Mouse (Mus musculus): ENCODE results near the gene Dhodh. TPM values are rescaled to one million over a fixed set of nuclear protein-coding genes. Genes with fewer than 3 reads are reported as not detected.
A peak's percentile ranks its signal among the peaks of the same experiment; 100 is the strongest.

Gene Dhodh
- polyA plus RNA-seq, 1 experiment from 2014 or later, result 13.5 TPM

GRCm38 (mm10) chr8:109578900-109579301 lies 29.6 kb downstream of the Dhodh start, which contains the start of gene Hp:
Gene Hp (minus strand): TSS chr8:109579172.
- H3K4me2 ChIP-seq (replicated peaks; ENCODE audit: low read depth), result no peak within 1 kb of the TSS
- H3K9ac ChIP-seq (ENCODE audit: low read depth, low read length), result no peak within 1 kb of the TSS
- H3K36me3 ChIP-seq (ENCODE audit: control insufficient read depth, insufficient read depth), result no peaks in the 10 kb centered on the region
- H3K27me3 ChIP-seq (replicated peaks; ENCODE audit: control insufficient read depth, insufficient read depth, low read length), result no peaks in the 10 kb centered on the region
- WGBS, result 57% methylated on average over 8 of the region's 8 CpGs
- no peaks in the 10 kb centered on the region for H3K4me1 ChIP-seq (replicated peaks; ENCODE audit: control insufficient read depth, insufficient read depth, low read length)
- no peak within 1 kb of the TSS for H3K27ac ChIP-seq (ENCODE audit: low read depth, low read length)
- H3K4me3 ChIP-seq (ENCODE audit: low read depth, low read length), result no peak within 1 kb of the TSS
- ATAC-seq, result no peak
- TF ChIP-seq CTCF (IDR thresholded peaks at IDR 0.05; ENCODE audit: low read depth), result no peak
- H3K9me3 ChIP-seq (ENCODE audit: control insufficient read depth), result no peaks in the 10 kb centered on the region

- Histone ChIP-seq H3K27ac (ENCODE audit: low read depth, low read length) (no peak overlapping the region), H3K4me1 (replicated peaks; ENCODE audit: control insufficient read depth, insufficient read depth, low read length) (no peaks in the 10 kb centered on the region), H3K4me2 (replicated peaks; ENCODE audit: low read depth) (no peak overlapping the region), H3K4me3 (ENCODE audit: low read depth, low read length) (no peak overlapping the region), H3K9ac (ENCODE audit: low read depth, low read length) (no peak overlapping the region), H3K9me3 (ENCODE audit: control insufficient read depth) (no peaks in the 10 kb centered on the region), H3K36me3 (ENCODE audit: control insufficient read depth, insufficient read depth) (peaks cover 8% of the 10 kb centered on the region; the same call in 1 of the 2 replicates), H3K27me3 (replicated peaks; ENCODE audit: control insufficient read depth, insufficient read depth, low read length) (no peaks in the 10 kb centered on the region)
- no peak for ATAC-seq
- 75% methylated on average over 4 of the region's 4 CpGs for WGBS
- TF ChIP-seq CTCF (IDR thresholded peaks at IDR 0.05; ENCODE audit: low read depth), result no peak
Observed at GRCm38 (mm10) chr8:109576311-109576710, 32.2 kb downstream of the Dhodh start.

DNA sequence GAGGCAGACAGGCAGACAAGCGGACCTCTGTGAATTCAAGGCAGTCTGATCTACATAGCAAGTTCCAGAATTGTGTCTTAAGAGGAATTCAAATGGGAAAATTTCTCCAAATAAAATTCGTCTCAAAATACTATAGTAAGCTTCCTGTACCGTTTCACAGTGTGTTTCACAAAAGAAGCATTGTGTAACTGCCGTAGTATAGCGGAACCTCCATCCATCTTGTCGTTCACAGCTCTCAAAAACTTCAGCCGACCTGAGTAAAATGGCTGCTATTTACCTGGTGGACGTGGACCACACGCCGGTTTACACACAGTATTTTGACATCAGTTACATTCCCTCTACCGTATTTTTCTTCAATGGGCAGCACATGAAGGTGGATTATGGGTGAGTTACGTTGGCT lies 37.3 kb downstream of the Dhodh start:
- no peak for ATAC-seq
- Histone ChIP-seq H3K27me3 (replicated peaks; ENCODE audit: control insufficient read depth, insufficient read depth, low read length) (no peaks in the 10 kb centered on the region), H3K4me2 (replicated peaks; ENCODE audit: low read depth) (no peak overlapping the region), H3K4me1 (replicated peaks; ENCODE audit: control insufficient read depth, insufficient read depth, low read length) (peaks cover 6% of the 10 kb centered on the region; the same call in 1 of the 2 replicates), H3K9me3 (ENCODE audit: control insufficient read depth) (no peaks in the 10 kb centered on the region), H3K27ac (ENCODE audit: low read depth, low read length) (no peak overlapping the region), H3K9ac (ENCODE audit: low read depth, low read length) (no peak overlapping the region), H3K4me3 (ENCODE audit: low read depth, low read length) (no peak overlapping the region), H3K36me3 (ENCODE audit: control insufficient read depth, insufficient read depth) (peaks cover 16% of the 10 kb centered on the region; the same call in 1 of the 2 replicates)
- 87% methylated on average over 12 of the region's 12 CpGs for WGBS
- TF ChIP-seq CTCF (IDR thresholded peaks at IDR 0.05; ENCODE audit: low read depth), result no peak

GRCm38 (mm10) chr8:109565498-109566333 lies 42.8 kb downstream of the Dhodh start, which contains the start of the genes Dhx38 and Txnl4b:
Gene Dhx38 (minus strand): TSS chr8:109565861.
Gene Txnl4b (plus strand): TSS chr8:109565892.
- H3K4me2 ChIP-seq (replicated peaks; ENCODE audit: low read depth), result peak within 1 kb of the TSS; percentile 76
- peak within 1 kb of the TSS; percentile 78 for H3K4me3 ChIP-seq (ENCODE audit: low read depth, low read length)
- H3K9me3 ChIP-seq (ENCODE audit: control insufficient read depth), result no peaks in the 10 kb centered on the region
- H3K27ac ChIP-seq (ENCODE audit: low read depth, low read length), result peak within 1 kb of the TSS; percentile 95
- H3K9ac ChIP-seq (ENCODE audit: low read depth, low read length), result peak within 1 kb of the TSS; percentile 95
- peaks cover 29% of the 10 kb centered on the region for H3K36me3 ChIP-seq (ENCODE audit: control insufficient read depth, insufficient read depth)
- no peak for TF ChIP-seq CTCF (IDR thresholded peaks at IDR 0.05; ENCODE audit: low read depth)
- WGBS, result under 1% methylated on average over 52 of the region's 52 CpGs
- no peaks in the 10 kb centered on the region for H3K27me3 ChIP-seq (replicated peaks; ENCODE audit: control insufficient read depth, insufficient read depth, low read length)
- peaks cover 6% of the 10 kb centered on the region; the same call in 1 of the 2 replicates for H3K4me1 ChIP-seq (replicated peaks; ENCODE audit: control insufficient read depth, insufficient read depth, low read length)
- peak; percentile 100 for ATAC-seq

- Histone ChIP-seq H3K36me3 (ENCODE audit: control insufficient read depth, insufficient read depth) (peaks cover 39% of the 10 kb centered on the region), H3K9me3 (ENCODE audit: control insufficient read depth) (no peaks in the 10 kb centered on the region), H3K4me2 (replicated peaks; ENCODE audit: low read depth) (peak overlapping the region; percentile 76), H3K27ac (ENCODE audit: low read depth, low read length) (peak overlapping the region; percentile 95), H3K9ac (ENCODE audit: low read depth, low read length) (peak overlapping the region; percentile 95), H3K27me3 (replicated peaks; ENCODE audit: control insufficient read depth, insufficient read depth, low read length) (no peaks in the 10 kb centered on the region), H3K4me3 (ENCODE audit: low read depth, low read length) (peak overlapping the region; percentile 78), H3K4me1 (replicated peaks; ENCODE audit: control insufficient read depth, insufficient read depth, low read length) (peaks cover 6% of the 10 kb centered on the region; the same call in 1 of the 2 replicates)
- TF ChIP-seq CTCF (IDR thresholded peaks at IDR 0.05; ENCODE audit: low read depth), result no peak
- no peak for ATAC-seq
- WGBS, result 3% methylated on average over 10 of the region's 10 CpGs
Observed at GRCm38 (mm10) chr8:109564766-109565165, 43.7 kb downstream of the Dhodh start.

DNA sequence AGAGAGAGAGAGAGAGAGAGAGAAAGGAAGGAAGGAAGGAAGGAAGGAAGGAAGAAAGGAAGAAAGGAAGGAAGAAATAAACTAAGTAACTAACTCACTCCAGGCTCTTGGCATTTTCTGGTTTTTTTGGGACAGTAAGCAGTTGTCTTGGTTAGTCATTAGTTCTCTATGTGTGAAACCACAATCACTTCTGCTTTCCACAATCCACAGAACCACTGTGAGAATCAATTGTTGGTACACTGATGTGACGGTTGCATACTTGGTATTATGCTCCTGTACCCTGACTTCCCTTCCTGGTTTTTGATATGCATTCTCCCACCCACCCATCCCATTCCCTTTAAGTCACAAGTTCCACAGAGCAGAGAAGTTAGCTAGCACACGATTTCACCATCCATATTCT lies 44.6 kb downstream of the Dhodh start:
- H3K9ac ChIP-seq (ENCODE audit: low read depth, low read length), result no peak overlapping the region
- WGBS, result 87% methylated on average over 2 of the region's 2 CpGs
- TF ChIP-seq CTCF (IDR thresholded peaks at IDR 0.05; ENCODE audit: low read depth), result no peak
- no peaks in the 10 kb centered on the region for H3K9me3 ChIP-seq (ENCODE audit: control insufficient read depth)
- peaks cover 6% of the 10 kb centered on the region; the same call in 1 of the 2 replicates for H3K4me1 ChIP-seq (replicated peaks; ENCODE audit: control insufficient read depth, insufficient read depth, low read length)
- no peak for ATAC-seq
- H3K4me2 ChIP-seq (replicated peaks; ENCODE audit: low read depth), result no peak overlapping the region
- no peak overlapping the region for H3K4me3 ChIP-seq (ENCODE audit: low read depth, low read length)
- H3K27me3 ChIP-seq (replicated peaks; ENCODE audit: control insufficient read depth, insufficient read depth, low read length), result no peaks in the 10 kb centered on the region
- peaks cover 41% of the 10 kb centered on the region for H3K36me3 ChIP-seq (ENCODE audit: control insufficient read depth, insufficient read depth)
- H3K27ac ChIP-seq (ENCODE audit: low read depth, low read length), result no peak overlapping the region

Measured in intestine, postnatal 0 days (tissue).